Mouse (Mus musculus) thymus, adult 2 months (tissue): Measurements from ENCODE around the gene Plch2.

Experiments
- CTCF ChIP-seq: fragments of 200-500 bp; IDR thresholded peaks from 2 replicates; pipeline ENCODE4 v1.5.1; 2012; ENCODE audit warnings: mild to moderate bottlenecking, control low read depth, low read length, moderate library complexity, borderline replicate concordance; ENCODE audit not compliant: control insufficient read depth, poor library complexity, insufficient read depth; ENCODE audit errors: extremely low read depth
- POLR2A ChIP-seq: fragments of 200-500 bp; IDR thresholded peaks from 2 replicates; pipeline ENCODE4 v1.6.1; 2012; ENCODE audit warnings: mild to moderate bottlenecking, low read length, control low read depth, moderate library complexity; ENCODE audit not compliant: control insufficient read depth, poor library complexity, insufficient read depth; ENCODE audit errors: extremely low read depth

GRCm38 (mm10) chr4:155068357-155068972 is 11.9 kb upstream of the Plch2 start:
- TF ChIP-seq POLR2A (no peak), CTCF (no peak)
